Mouse (Mus musculus) lung, postnatal 14 days (tissue): ENCODE measurements around the gene Csad.
A peak's percentile ranks its signal among the peaks of the same experiment; 100 is the strongest.

ENCODE experiments used
- DNase-seq: peaks from one replicate; pipeline ENCODE4 v3.0.0; 2021

The Csad gene

GRCm38 (mm10) chr15:102195373-102195772 lies 9.2 kb downstream of the Csad start:
- no peak for DNase-seq

DNA sequence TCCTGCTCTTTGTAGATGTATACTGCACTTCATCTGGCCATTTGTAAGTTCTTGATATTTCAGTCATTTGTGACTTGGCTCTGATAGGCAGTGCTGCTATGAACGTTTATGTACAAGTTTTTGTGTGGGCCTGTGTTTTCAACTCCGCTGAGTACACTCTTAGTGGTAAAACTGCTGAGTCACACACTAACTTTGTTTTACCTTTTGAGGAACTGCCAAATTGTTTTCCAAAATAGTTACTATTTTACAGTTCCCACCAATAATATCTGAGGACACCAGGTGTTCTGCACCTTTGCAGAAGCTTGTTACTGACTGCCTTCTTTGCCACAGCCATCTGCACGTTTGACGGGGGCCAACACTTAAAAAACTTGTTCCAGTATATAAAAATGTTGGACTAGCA lies 10.1 kb downstream of the Csad start:
- no peak for DNase-seq

DNA sequence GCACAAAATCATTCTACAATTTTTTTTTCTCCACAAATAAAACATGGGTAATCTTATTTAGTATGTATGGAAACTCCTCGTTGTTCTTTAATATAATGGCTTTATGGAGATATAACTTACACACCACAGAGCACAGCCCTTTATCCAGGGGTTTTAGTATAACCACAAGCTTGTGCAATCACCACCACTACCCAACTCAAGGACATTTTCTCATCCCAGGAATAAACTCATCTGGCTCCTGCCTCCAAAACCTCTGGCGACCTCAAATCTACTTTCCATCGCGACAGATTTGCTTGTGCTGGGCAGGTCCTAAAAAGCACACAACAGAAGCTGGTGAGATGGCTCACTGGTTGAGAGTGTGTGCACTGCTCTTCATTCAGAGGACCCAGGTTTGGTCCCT lies 10.9 kb downstream of the Csad start:
- no peak for DNase-seq

DNA sequence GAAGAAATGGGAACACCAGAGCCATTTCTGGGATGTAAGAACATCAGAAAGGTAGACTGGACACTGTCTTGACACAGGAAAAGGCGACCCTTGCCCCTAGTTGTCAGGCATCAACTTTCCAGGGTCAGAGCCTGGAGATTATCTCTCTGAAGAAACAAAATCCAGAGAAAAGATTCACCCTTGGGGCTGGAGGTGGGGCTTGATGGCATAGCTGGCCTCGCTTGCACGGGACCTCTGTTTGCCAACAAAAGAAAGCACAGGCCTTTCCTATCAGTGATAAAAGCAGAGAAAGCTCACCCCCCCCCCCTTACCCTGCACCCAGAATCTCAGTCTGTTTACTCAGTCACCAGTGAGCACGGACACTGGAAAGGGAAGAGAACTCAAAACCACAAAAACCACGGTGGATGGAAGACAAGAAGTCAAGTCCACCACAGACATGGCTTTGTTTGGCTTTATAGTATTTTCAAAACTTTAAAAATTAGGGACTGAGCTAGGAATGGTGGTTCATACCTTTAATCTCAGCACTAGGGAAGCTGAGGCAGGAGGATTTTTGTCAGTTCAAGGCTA lies 11.6 kb downstream of the Csad start:
- DNase-seq = no peak

DNA sequence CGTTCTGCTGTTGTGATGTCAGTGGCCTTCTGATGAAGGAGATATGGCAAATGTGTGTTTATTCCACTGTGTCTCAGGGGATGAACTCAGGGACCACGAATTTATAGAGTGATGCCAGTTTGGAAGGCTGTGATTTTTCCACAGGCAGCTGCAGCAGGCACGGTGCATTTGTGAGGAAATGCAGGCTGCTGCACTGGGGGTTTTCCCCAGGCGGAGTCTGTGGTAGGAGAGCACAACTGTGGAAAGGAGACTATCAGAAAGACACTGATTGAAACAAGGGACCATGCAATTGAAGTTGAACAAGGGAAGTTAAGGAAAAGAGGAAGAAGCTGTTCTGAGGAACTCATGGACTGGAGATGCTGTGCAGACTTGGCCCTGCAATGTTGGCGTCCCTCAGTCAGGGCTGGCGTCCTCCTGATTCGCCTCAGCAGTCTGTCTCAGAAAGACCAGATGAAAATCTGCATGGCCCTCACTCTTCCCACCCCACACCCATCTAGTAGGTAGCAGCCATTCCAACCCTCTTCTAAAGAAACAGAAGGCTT lies 12.2 kb downstream of the Csad start:
- no peak for DNase-seq

DNA sequence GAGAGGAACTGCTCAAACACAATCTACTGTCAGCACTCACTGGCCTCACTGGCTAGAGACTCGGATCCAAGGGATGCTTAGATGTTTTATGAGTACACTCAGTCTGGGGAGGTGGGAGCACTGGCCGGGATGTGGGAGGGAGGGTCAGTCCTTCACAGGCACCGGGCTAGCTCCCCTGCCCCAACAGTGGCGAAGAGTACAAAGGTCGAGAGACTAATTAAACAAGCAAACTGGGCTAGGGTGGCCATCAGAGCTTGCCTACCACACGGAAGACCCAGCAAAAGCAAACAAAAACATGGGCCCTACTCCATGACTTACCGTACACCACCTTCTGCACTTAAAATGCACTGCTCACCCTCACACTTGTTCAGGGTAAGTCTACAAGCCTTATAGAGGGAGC lies 12.8 kb downstream of the Csad start:
- DNase-seq = no peak

- no peak for DNase-seq
Observed at GRCm38 (mm10) chr15:102188883-102189282, 15.6 kb downstream of the Csad start.

- DNase-seq = peak; percentile 68
Observed at GRCm38 (mm10) chr15:102188096-102188495, 16.4 kb downstream of the Csad start.

- no peak for DNase-seq
Observed at GRCm38 (mm10) chr15:102186239-102186638, 18.3 kb downstream of the Csad start.

- no peak for DNase-seq
Observed at GRCm38 (mm10) chr15:102183076-102183475, 21.4 kb downstream of the Csad start.

DNA sequence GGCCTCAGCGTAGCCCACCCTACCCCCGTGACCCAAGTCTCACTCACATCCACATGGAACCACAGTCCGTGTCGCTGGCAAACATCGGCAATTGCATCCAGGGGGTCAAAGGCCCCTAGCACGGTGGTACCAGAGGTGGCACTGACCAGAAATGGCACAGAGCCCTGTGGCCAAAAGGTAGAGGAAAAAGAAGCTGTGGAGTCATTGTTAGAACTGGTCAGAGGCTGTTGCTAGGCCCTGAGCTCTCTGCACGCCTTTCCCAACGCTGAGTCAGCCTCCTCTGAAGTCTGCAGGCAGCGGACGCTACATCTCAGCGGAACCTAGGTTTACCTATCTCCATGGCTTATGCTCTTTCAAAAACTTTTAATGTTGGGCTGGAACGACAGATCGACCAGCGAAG lies 24.6 kb downstream of the Csad start:
- no peak for DNase-seq

GRCm38 (mm10) chr15:102179106-102179505 lies 25.4 kb downstream of the Csad start:
- DNase-seq = no peak

DNA sequence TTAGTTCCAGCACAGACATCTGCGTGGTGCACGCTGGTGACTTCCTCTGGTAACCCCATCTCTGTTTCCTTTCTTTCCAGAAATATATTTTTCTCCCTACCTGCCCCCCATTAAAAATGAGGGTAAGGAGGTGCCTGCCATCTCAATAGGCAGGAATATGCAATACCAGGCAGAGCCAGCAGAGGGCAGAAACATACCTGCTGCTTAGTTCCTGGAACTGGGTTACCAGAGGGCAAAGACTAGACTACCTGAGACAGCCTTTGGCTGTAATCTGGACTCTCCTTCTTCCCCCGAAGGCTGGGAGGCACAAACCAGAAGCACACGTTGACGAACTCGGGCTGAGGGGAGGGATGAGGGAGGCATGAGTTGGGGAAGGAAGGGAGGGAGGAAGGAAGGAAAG lies 26.2 kb downstream of the Csad start:
- peak; percentile 90 for DNase-seq

DNA sequence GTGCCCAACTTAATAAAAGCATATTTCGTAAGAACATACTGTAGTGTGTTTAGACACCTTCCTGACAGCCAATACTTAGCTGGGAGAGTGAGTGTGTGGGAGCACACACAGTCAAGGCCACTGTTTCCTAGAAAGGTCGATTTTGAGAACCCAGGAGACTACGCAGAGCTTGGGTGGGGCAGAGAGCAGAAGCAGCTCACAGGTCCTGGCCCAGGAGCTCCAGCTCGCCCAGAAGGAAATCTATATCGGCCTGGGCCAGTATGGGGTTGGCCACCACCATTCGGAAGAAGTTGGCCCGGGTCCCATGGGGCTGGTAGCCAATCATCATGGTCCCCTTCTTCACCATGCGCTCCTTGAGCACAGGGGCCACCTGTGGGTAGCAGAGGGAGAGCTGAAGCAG lies 27.1 kb downstream of the Csad start:
- DNase-seq = no peak

- DNase-seq = no peak
Observed at GRCm38 (mm10) chr15:102176571-102177316, 27.8 kb downstream of the Csad start.

DNA sequence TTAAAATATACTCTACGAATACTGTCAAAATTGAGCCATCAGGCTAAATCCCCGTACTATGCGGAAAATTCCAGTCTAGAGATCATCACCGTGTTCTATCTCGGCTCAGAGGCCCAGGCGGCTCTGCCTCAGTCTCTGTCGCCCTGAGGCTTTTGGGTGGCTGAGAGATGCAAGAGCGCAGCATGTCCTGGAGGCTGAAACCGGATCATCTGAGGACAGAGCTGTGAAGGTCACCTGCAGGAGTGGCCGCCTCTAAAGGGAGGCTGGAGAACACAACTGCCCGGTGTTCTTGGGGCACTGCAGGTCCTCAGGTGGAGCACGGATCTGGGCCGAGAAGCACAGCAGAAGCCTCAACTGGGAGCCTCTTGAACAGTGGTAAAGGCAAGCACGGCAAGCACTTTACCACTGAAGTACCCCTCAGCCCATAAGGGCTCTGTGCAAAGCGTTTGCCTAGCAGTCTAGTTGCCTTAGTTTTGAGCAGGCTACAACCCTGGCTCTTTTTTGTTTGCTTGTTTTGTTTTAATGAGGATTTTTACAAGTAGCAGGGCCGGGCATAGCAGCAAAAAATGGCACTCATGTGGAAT lies 28.7 kb downstream of the Csad start:
- no peak for DNase-seq

DNA sequence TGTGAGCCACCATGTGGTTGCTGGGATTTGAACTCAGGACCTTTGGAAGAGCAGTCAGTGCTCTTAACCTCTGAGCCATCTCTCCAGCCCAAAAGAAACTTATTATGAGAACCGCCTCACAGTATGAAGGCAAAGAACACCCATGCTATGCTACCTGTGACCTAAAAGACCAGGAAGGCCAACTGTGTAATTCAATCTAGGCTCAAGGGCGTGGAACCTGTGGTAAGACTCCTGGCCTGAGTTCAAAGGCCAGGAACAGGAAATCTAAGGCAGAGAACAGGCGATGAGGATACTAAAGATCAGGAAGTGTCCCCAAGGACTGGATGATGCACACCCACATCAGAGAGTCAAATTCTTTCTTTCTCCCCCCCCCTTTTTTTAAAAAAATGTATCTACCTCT lies 30.9 kb downstream of the Csad start:
- DNase-seq = no peak

GRCm38 (mm10) chr15:102169064-102169463 lies 35.5 kb downstream of the Csad start:
- DNase-seq = no peak

DNA sequence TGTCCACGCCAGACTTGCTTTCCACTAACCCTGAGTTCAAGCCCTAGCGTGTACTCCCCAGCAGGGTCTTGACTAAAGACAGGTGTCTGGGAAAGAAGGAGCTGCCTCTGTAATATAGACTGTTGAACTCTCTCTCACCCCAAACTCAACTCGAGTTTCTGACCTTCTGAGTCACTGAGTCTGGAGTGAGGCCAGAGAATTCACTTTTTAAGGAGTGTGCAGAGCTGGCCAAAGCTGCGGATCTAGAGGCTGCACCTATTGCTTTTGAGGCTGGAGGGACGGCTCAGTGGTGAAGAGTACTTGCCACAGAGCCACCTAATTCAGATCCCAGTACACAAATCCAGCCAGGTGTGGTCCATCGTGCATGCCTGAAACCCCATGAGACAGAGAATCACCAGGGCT lies 36.9 kb downstream of the Csad start:
- DNase-seq = peak; percentile 52

- no peak for DNase-seq
Observed at GRCm38 (mm10) chr15:102165468-102166100, 38.9 kb downstream of the Csad start.

GRCm38 (mm10) chr15:102163900-102164693 lies 40.4 kb downstream of the Csad start:
- no peak for DNase-seq

- DNase-seq = no peak
Observed at GRCm38 (mm10) chr15:102160415-102161060, 44.0 kb downstream of the Csad start.
